8 mouse cellular contexts compared by ENCODE assay signal in genomic region chr2:116064521-116064920, GRCm38 (mm10). TPM values are rescaled to one million over a fixed set of nuclear protein-coding genes. Genes with fewer than 3 reads are reported as not detected.
DNase-seq lines count a peak whose midpoint lies in the region; ATAC-seq and TF ChIP-seq lines count a peak whose summit lies in the region.

No protein-coding gene starts in this region.

- peaks cover 98% of the 10 kb centered on the region for H3K27me3 ChIP-seq in erythroblast, embryonic 14.5 days (ENCODE audit: control insufficient read depth)
- H3K27me3 ChIP-seq in heart, embryonic 13.5 days (replicated peaks), result no peaks in the 10 kb centered on the region
- H3K27me3 ChIP-seq in limb, embryonic 13.5 days, result peaks cover 71% of the 10 kb centered on the region
- H3K27me3 ChIP-seq in myocyte (ENCODE audit: control insufficient read depth, insufficient read depth, insufficient read length), result no peaks in the 10 kb centered on the region

- 0% methylated on average over 20 of the region's 20 CpGs for WGBS in heart, embryonic 13.5 days
- under 1% methylated on average over 20 of the region's 20 CpGs for WGBS in limb, embryonic 13.5 days

- peak; percentile 21 for TF ChIP-seq POLR2A in myocyte (IDR thresholded peaks at IDR 0.05; ENCODE audit: insufficient read length, low read depth)

- intact Hi-C loops in gastrocnemius, postnatal 14 days (cut with DNase I; ENCODE audit: low total_unique reads), result loop anchor here (10.0 kb wide), 1 partner anchor 210 kb away; no protein-coding TSS in a partner anchor

- H3ac ChIP-seq in myocyte (ENCODE audit: control insufficient read depth, insufficient read length), result peak overlapping the region; percentile 60

- H3K4me2 ChIP-seq in heart, embryonic 13.5 days, result peak overlapping the region; percentile 90
- H3K4me2 ChIP-seq in limb, embryonic 13.5 days (replicated peaks), result peak overlapping the region; percentile 78
- H3K4me2 ChIP-seq in myocyte (ENCODE audit: low read depth), result peak overlapping the region; percentile 85

- no peak for ATAC-seq in erythroblast, adult 5-6 weeks (replicated peaks; ENCODE audit: low FRiP score, poor library complexity, severe bottlenecking)
- no peak for ATAC-seq in heart, embryonic 13.5 days (ENCODE audit: extremely low read depth, insufficient number of reproducible peaks, low FRiP score, low TSS enrichment)
- ATAC-seq in limb, embryonic 13.5 days (ENCODE audit: low FRiP score, low read depth), result 0 out of 2 replicates have a peak, but pooled peaks have one; percentile 8

- DNase-seq in NIH3T3 (ENCODE audit: low read depth), result peak; percentile 69
- no peak for DNase-seq in B cell, adult 2 months
- no peak for DNase-seq in gastrocnemius, postnatal 14 days

- peaks cover 2% of the 10 kb centered on the region; the same call in 1 of the 2 replicates for H3K9me3 ChIP-seq in erythroblast, embryonic 14.5 days (ENCODE audit: control insufficient read depth, low read length)
- no peaks in the 10 kb centered on the region for H3K9me3 ChIP-seq in heart, embryonic 13.5 days
- no peaks in the 10 kb centered on the region for H3K9me3 ChIP-seq in limb, embryonic 13.5 days

- H3K79me2 ChIP-seq in myocyte (ENCODE audit: control insufficient read depth, insufficient read depth), result peaks cover 35% of the 10 kb centered on the region

- H3K4me1 ChIP-seq in erythroblast, embryonic 14.5 days (ENCODE audit: control insufficient read depth), result no peaks in the 10 kb centered on the region
- peaks cover 19% of the 10 kb centered on the region for H3K4me1 ChIP-seq in heart, embryonic 13.5 days
- H3K4me1 ChIP-seq in limb, embryonic 13.5 days, result peaks cover 52% of the 10 kb centered on the region

- H3K36me3 ChIP-seq in erythroblast, embryonic 14.5 days (ENCODE audit: control insufficient read depth), result no peaks in the 10 kb centered on the region
- H3K36me3 ChIP-seq in heart, embryonic 13.5 days, result peaks cover 10% of the 10 kb centered on the region
- H3K36me3 ChIP-seq in limb, embryonic 13.5 days, result no peaks in the 10 kb centered on the region
- H3K36me3 ChIP-seq in myocyte (ENCODE audit: control insufficient read depth, insufficient read depth), result no peaks in the 10 kb centered on the region

- H3K9ac ChIP-seq in heart, embryonic 13.5 days, result peak overlapping the region; percentile 100
- H3K9ac ChIP-seq in limb, embryonic 13.5 days, result peak overlapping the region; percentile 39; the same call in 1 of the 2 replicates

- H3K4me3 ChIP-seq in erythroblast, embryonic 14.5 days (replicated peaks), result peak overlapping the region; percentile 31
- peak overlapping the region; percentile 92 for H3K4me3 ChIP-seq in heart, embryonic 13.5 days
- peak overlapping the region; percentile 47 for H3K4me3 ChIP-seq in limb, embryonic 13.5 days
- H3K4me3 ChIP-seq in myocyte, result peak overlapping the region; percentile 98

- peak overlapping the region; percentile 98 for H3K27ac ChIP-seq in heart, embryonic 13.5 days (replicated peaks)
- no peak overlapping the region; the same call in 1 of the 2 replicates for H3K27ac ChIP-seq in limb, embryonic 13.5 days

TF ChIP-seq in myocyte, 11 proteins besides CTCF, POLR2A, EP300 and RAD21:
- TF ChIP-seq POLR2AphosphoS2 (IDR thresholded peaks at IDR 0.05; ENCODE audit: insufficient read length, low read depth), result peak; percentile 26
- TF ChIP-seq E2F4 (IDR thresholded peaks at IDR 0.05; ENCODE audit: insufficient read depth), result no peak
- TF ChIP-seq SRF (IDR thresholded peaks at IDR 0.05; ENCODE audit: control insufficient read depth, insufficient read length, low read depth), result no peak
- TF ChIP-seq MAX (IDR thresholded peaks at IDR 0.05; ENCODE audit: low read depth), result no peak
- no peak for TF ChIP-seq CEBPB (IDR thresholded peaks at IDR 0.05; ENCODE audit: insufficient read depth, poor library complexity, severe bottlenecking)
- TF ChIP-seq MYOG (IDR thresholded peaks at IDR 0.05; ENCODE audit: control insufficient read depth in 1 of 3, insufficient read depth in 1 of 3, insufficient read length in 2 of 3, low read depth in 2 of 3), result no peak
- no peak for TF ChIP-seq TCF12 (IDR thresholded peaks at IDR 0.05; ENCODE audit: insufficient read depth, poor library complexity, severe bottlenecking)
- no peak for TF ChIP-seq TCF3 (IDR thresholded peaks at IDR 0.05; ENCODE audit: insufficient read length, low read depth)
- TF ChIP-seq MYOD1 (IDR thresholded peaks at IDR 0.05; ENCODE audit: control insufficient read depth in 1 of 3, insufficient read length in 2 of 3, low read depth in 2 of 3), result no peak

RNA-seq across cellular contexts. Expression of gene Meis2, which starts 1.1 kb away (rescaled TPM):
- polyA plus RNA-seq in erythroblast, embryonic 14.5 days (2012), result not detected in 2 replicates
- 0.63 TPM in 1 of 2 replicates, not detected in the other for total RNA-seq in erythroblast, adult 5-6 weeks (2015; ENCODE audit: low replicate concordance)
- total RNA-seq in erythroblast, adult 5-6 weeks (2017; ENCODE audit: low replicate concordance), result not detected in 2 replicates
- polyA plus RNA-seq in heart, embryonic 13.5 days (2015; fragmentation: Nextera tagmentation; extraction: Ambion mirVana), result 30.1 and 32.0 TPM in 2 replicates
- 16.1 and 18.6 TPM in 2 replicates for polyA plus RNA-seq in limb, embryonic 13.5 days (2015; fragmentation: Nextera tagmentation; extraction: Ambion mirVana)
- polyA plus RNA-seq in myocyte (2012; fragmentation: generic; extraction: Trizol), result 9.3 TPM
- 1 to 10 TPM; 2.6 to 3.2 TPM for total RNA-seq in gastrocnemius, postnatal 14 days (2021)

Comparison
In these comparisons a context has a peak if more than half of its experiments do, and no peak if none do; other contexts are left out.
1. H3K4me3 ChIP-seq: peak in every context shown above with its lines; median percentile 98 in myocyte; 92 in heart, embryonic 13.5 days; 47 in limb, embryonic 13.5 days; 31 in erythroblast, embryonic 14.5 days.
2. RNA of gene Meis2, which starts 1.1 kb away (polyA plus RNA-seq): 30.1 to 32.0 TPM in heart, embryonic 13.5 days, 16.1 to 18.6 TPM in limb, embryonic 13.5 days and 9.3 TPM in myocyte (single experiment); not detected in erythroblast, embryonic 14.5 days; every median in the first group is over 10 times any median in the second.
3. Peak in every context shown above with its lines, with median percentiles within 50 percentile points of each other: H3K4me2 ChIP-seq.